Mouse (Mus musculus) heart, adult 2 months (tissue): Measurements from ENCODE around the gene Camkmt. TPM values are rescaled to one million over a fixed set of nuclear protein-coding genes. Genes with fewer than 3 reads are reported as not detected.
A peak's percentile ranks its signal among the peaks of the same experiment; 100 is the strongest.

Source experiments
- DNase-seq, 2 experiments: peaks; one replicate each; pipeline ENCODE4 v3.0.0; 2021
- H3K27ac ChIP-seq: fragments of 200-600 bp; 2 replicates; pipeline ENCODE4 v1.8.1; 2022
- H3K27me3 ChIP-seq: fragments of 200-500 bp; 2 replicates; pipeline ENCODE4 v1.6.1; 2012; ENCODE audit warnings: mild to moderate bottlenecking, low read length, inconsistent platforms, mixed read lengths; ENCODE audit not compliant: control insufficient read depth, insufficient read depth
- H3K36me3 ChIP-seq: fragments of 200-500 bp; 2 replicates; pipeline ENCODE4 v1.6.1; 2012; ENCODE audit warnings: low read length, inconsistent platforms; ENCODE audit not compliant: control insufficient read depth, insufficient read depth
- H3K4me1 ChIP-seq: fragments of 200-500 bp; 2 replicates; pipeline ENCODE4 v1.6.1; 2011; ENCODE audit warnings: low read length; ENCODE audit not compliant: control insufficient read depth, insufficient read depth
- H3K4me3 ChIP-seq: fragments of 200-600 bp; 2 replicates; pipeline ENCODE4 v1.8.1; 2022
- H3K79me2 ChIP-seq: fragments of 200-500 bp; replicated peaks from 2 replicates; pipeline ENCODE4 v1.6.1; 2012; ENCODE audit warnings: mild to moderate bottlenecking, inconsistent platforms, low read length, moderate library complexity, mixed read lengths; ENCODE audit not compliant: control insufficient read depth, insufficient read depth
- H3K9ac ChIP-seq: fragments of 200-500 bp; 2 replicates; pipeline ENCODE4 v1.6.1; 2012; ENCODE audit warnings: low read depth, mild to moderate bottlenecking, control low read depth, inconsistent platforms, low read length, mixed read lengths
- CTCF ChIP-seq: fragments of 200-600 bp; IDR thresholded peaks from 2 replicates; pipeline ENCODE4 v1.8.1; 2022; ENCODE audit warnings: antibody characterized with exemption, mild to moderate bottlenecking, moderate library complexity
- EP300 ChIP-seq: fragments of 200-500 bp; IDR thresholded peaks from 2 replicates; pipeline ENCODE4 v1.6.1; 2011; ENCODE audit warnings: low read depth, low read length, control low read depth; ENCODE audit not compliant: insufficient read depth
- POLR2A ChIP-seq: fragments of 200-500 bp; IDR thresholded peaks from 2 replicates; pipeline ENCODE4 v1.6.1; 2011; ENCODE audit warnings: mild to moderate bottlenecking, low read depth, low read length, control low read depth; ENCODE audit not compliant: insufficient read depth
- WGBS: fragments of 180-500 bp; shearing (Covaris S2); methylation state at CpG from one replicate; pipeline ENCODE4 v1.1.7; 2018; 5-methylcytosine and 5-hydroxymethylcytosine counted together
- intact Hi-C: fragments of 180-260 bp; cut with DNase I; formaldehyde crosslinking; loops from one replicate; pipeline ENCODE4 v1.15.1; 2025
- polyA plus RNA-seq: library from polyadenylated mRNA; depleted of rRNA; stranded (reverse); fragments of >200 nt; gene quantifications from 2 replicates; pipeline ENCODE4 v1.2.3, GENCODE M21; 2012
- total RNA-seq, 2 experiments: library from RNA; stranded (reverse); gene quantifications; 2 replicates each; pipeline ENCODE4 v1.2.3; 2021

Gene Camkmt
- total and polyA plus RNA-seq, 3 experiments, result 1.1 to 4.2 (median 3.5) TPM

GRCm38 (mm10) chr17:85113441-85113840 lies 23.1 kb downstream of the Camkmt start:
- Histone ChIP-seq H3K9ac (no peak overlapping the region), H3K36me3 (no peaks in the 10 kb centered on the region), H3K27me3 (no peaks in the 10 kb centered on the region), H3K4me1 (no peaks in the 10 kb centered on the region), H3K4me3 (no peak overlapping the region), H3K27ac (no peak overlapping the region), H3K79me2 (no peaks in the 10 kb centered on the region)
- intact Hi-C loops, result no loop called here
- 83% methylated on average over 8 of the region's 8 CpGs for WGBS
- TF ChIP-seq CTCF (peak; percentile 28), EP300 (no peak)
- DNase-seq, result no peak

- DNase-seq, result peak; percentile 34 to 62
- no peak overlapping the region for H3K4me3 ChIP-seq
- no peak for TF ChIP-seq POLR2A
- TF ChIP-seq EP300, result no peak
- peak; percentile 91 for TF ChIP-seq CTCF
- no peaks in the 10 kb centered on the region for H3K27me3 ChIP-seq
- H3K4me1 ChIP-seq, result peaks cover 3% of the 10 kb centered on the region; the same call in 1 of the 2 replicates
- WGBS, result 31% methylated on average over 4 of the region's 4 CpGs
- intact Hi-C loops, result loop anchor here (1.0 to 5.0 kb wide), 3 partner anchors 71 to 517 kb away; no protein-coding TSS in a partner anchor
- H3K79me2 ChIP-seq, result no peaks in the 10 kb centered on the region
- no peak overlapping the region for H3K9ac ChIP-seq
- H3K36me3 ChIP-seq, result no peaks in the 10 kb centered on the region
- no peak overlapping the region for H3K27ac ChIP-seq
These were observed 26.3 kb downstream of the Camkmt start for GRCm38 (mm10) chr17:85116643-85117042.

GRCm38 (mm10) chr17:85138393-85138792 lies 48.0 kb downstream of the Camkmt start:
- no peak for TF ChIP-seq EP300
- TF ChIP-seq CTCF, result no peak
- TF ChIP-seq POLR2A, result no peak

GRCm38 (mm10) chr17:85141621-85142020 lies 51.3 kb downstream of the Camkmt start:
- Histone ChIP-seq H3K79me2 (no peaks in the 10 kb centered on the region), H3K4me3 (no peak overlapping the region), H3K4me1 (no peaks in the 10 kb centered on the region), H3K36me3 (no peaks in the 10 kb centered on the region), H3K9ac (no peak overlapping the region), H3K27me3 (no peaks in the 10 kb centered on the region), H3K27ac (no peak overlapping the region)
- intact Hi-C loops, result no loop called here
- no peak for DNase-seq
- TF ChIP-seq POLR2A (no peak), EP300 (no peak), CTCF (no peak)
- 82% methylated on average over 3 of the region's 3 CpGs for WGBS

More at GRCm38 (mm10) chr17:85138393-85138792, 48.0 kb downstream of the Camkmt start:
- DNase-seq, result no peak
- H3K79me2 ChIP-seq, result no peaks in the 10 kb centered on the region
- H3K4me3 ChIP-seq, result no peak overlapping the region
- H3K36me3 ChIP-seq, result no peaks in the 10 kb centered on the region
- no peak overlapping the region for H3K9ac ChIP-seq
- no peaks in the 10 kb centered on the region for H3K4me1 ChIP-seq
- intact Hi-C loops, result no loop called here
- H3K27ac ChIP-seq, result no peak overlapping the region
- H3K27me3 ChIP-seq, result no peaks in the 10 kb centered on the region
- WGBS, result 83% methylated on average over 1 of the region's 1 CpGs

GRCm38 (mm10) chr17:85142495-85143111 lies 52.3 kb downstream of the Camkmt start:
- Histone ChIP-seq H3K36me3 (no peaks in the 10 kb centered on the region), H3K4me1 (no peaks in the 10 kb centered on the region), H3K27ac (no peak overlapping the region), H3K79me2 (no peaks in the 10 kb centered on the region), H3K4me3 (no peak overlapping the region), H3K27me3 (no peaks in the 10 kb centered on the region), H3K9ac (no peak overlapping the region)
- WGBS, result 61% methylated on average over 5 of the region's 5 CpGs
- DNase-seq, result no peak
- TF ChIP-seq CTCF (no peak), POLR2A (no peak), EP300 (no peak)
- intact Hi-C loops, result no loop called here

- no peaks in the 10 kb centered on the region for H3K36me3 ChIP-seq
- H3K4me3 ChIP-seq, result no peak overlapping the region
- 72% methylated on average over 6 of the region's 6 CpGs for WGBS
- TF ChIP-seq CTCF (no peak), EP300 (no peak), POLR2A (no peak)
- intact Hi-C loops, result no loop called here
- H3K4me1 ChIP-seq, result no peaks in the 10 kb centered on the region
- no peak for DNase-seq
- H3K79me2 ChIP-seq, result no peaks in the 10 kb centered on the region
- H3K27ac ChIP-seq, result no peak overlapping the region
- H3K27me3 ChIP-seq, result no peaks in the 10 kb centered on the region
- no peak overlapping the region for H3K9ac ChIP-seq
These were observed 53.8 kb downstream of the Camkmt start for GRCm38 (mm10) chr17:85144141-85144540.
